Mouse (Mus musculus): Measurements from ENCODE around the gene Mylk3. TPM values are rescaled to one million over a fixed set of nuclear protein-coding genes. Genes with fewer than 3 reads are reported as not detected.

The Mylk3 gene
- polyA plus RNA-seq, 1 experiment from 2014 or later, result 2.6 TPM

- DNase-seq (ENCODE audit: low spot score), result peak; percentile 28
- Histone ChIP-seq H3K36me3 (replicated peaks) (no peaks in the 10 kb centered on the region), H3K9me3 (no peaks in the 10 kb centered on the region), H3K27me3 (replicated peaks; ENCODE audit: low read depth, poor library complexity, severe bottlenecking) (no peaks in the 10 kb centered on the region), H3K4me1 (peaks cover 25% of the 10 kb centered on the region), H3K4me3 (no peak overlapping the region), H3K27ac (replicated peaks) (peak overlapping the region; percentile 62; the same call in 1 of the 2 replicates)
- 36% methylated on average over 2 of the region's 2 CpGs for WGBS
Observed at GRCm38 (mm10) chr8:85379142-85379781, 6.9 kb downstream of the Mylk3 start.

- H3K27me3 ChIP-seq (replicated peaks; ENCODE audit: low read depth, poor library complexity, severe bottlenecking), result no peaks in the 10 kb centered on the region
- WGBS, result 66% methylated on average over 3 of the region's 3 CpGs
Observed at GRCm38 (mm10) chr8:85376516-85376915, 9.6 kb downstream of the Mylk3 start.

GRCm38 (mm10) chr8:85374286-85374685 lies 11.9 kb downstream of the Mylk3 start:
- H3K36me3 ChIP-seq (replicated peaks), result no peaks in the 10 kb centered on the region
- no peak overlapping the region for H3K4me3 ChIP-seq
- 63% methylated on average over 4 of the region's 4 CpGs for WGBS
- no peaks in the 10 kb centered on the region for H3K27me3 ChIP-seq (replicated peaks; ENCODE audit: low read depth, poor library complexity, severe bottlenecking)
- H3K4me1 ChIP-seq, result peaks cover 10% of the 10 kb centered on the region
- H3K9me3 ChIP-seq, result no peaks in the 10 kb centered on the region
- no peak overlapping the region for H3K27ac ChIP-seq (replicated peaks)
- no peak for DNase-seq (ENCODE audit: low spot score)

More at GRCm38 (mm10) chr8:85376516-85376915, 9.6 kb downstream of the Mylk3 start:
- H3K27ac ChIP-seq (replicated peaks), result no peak overlapping the region
- H3K4me3 ChIP-seq, result no peak overlapping the region
- peaks cover 25% of the 10 kb centered on the region for H3K4me1 ChIP-seq
- H3K9me3 ChIP-seq, result no peaks in the 10 kb centered on the region
- no peak for DNase-seq (ENCODE audit: low spot score)
- H3K36me3 ChIP-seq (replicated peaks), result no peaks in the 10 kb centered on the region

GRCm38 (mm10) chr8:85373435-85374039 lies 12.6 kb downstream of the Mylk3 start:
- Histone ChIP-seq H3K4me1 (peaks cover 2% of the 10 kb centered on the region; the same call in 1 of the 2 replicates), H3K4me3 (no peak overlapping the region), H3K27ac (replicated peaks) (no peak overlapping the region), H3K9me3 (no peaks in the 10 kb centered on the region), H3K27me3 (replicated peaks; ENCODE audit: low read depth, poor library complexity, severe bottlenecking) (no peaks in the 10 kb centered on the region), H3K36me3 (replicated peaks) (no peaks in the 10 kb centered on the region)
- WGBS, result 77% methylated on average over 5 of the region's 5 CpGs
- no peak for DNase-seq (ENCODE audit: low spot score)

- no peaks in the 10 kb centered on the region for H3K9me3 ChIP-seq
- no peak overlapping the region for H3K4me3 ChIP-seq
- H3K27me3 ChIP-seq (replicated peaks; ENCODE audit: low read depth, poor library complexity, severe bottlenecking), result no peaks in the 10 kb centered on the region
- H3K27ac ChIP-seq (replicated peaks), result no peak overlapping the region
- DNase-seq (ENCODE audit: low spot score), result no peak
- WGBS, result 90% methylated on average over 1 of the region's 1 CpGs
- no peaks in the 10 kb centered on the region for H3K36me3 ChIP-seq (replicated peaks)
- H3K4me1 ChIP-seq, result no peaks in the 10 kb centered on the region; the same call in 1 of the 2 replicates
Observed at GRCm38 (mm10) chr8:85372465-85372839, 13.7 kb downstream of the Mylk3 start.

GRCm38 (mm10) chr8:85371736-85372464 lies 14.2 kb downstream of the Mylk3 start:
- H3K9me3 ChIP-seq, result no peaks in the 10 kb centered on the region
- WGBS, result 83% methylated on average over 5 of the region's 5 CpGs
- H3K27ac ChIP-seq (replicated peaks), result no peak overlapping the region
- H3K27me3 ChIP-seq (replicated peaks; ENCODE audit: low read depth, poor library complexity, severe bottlenecking), result no peaks in the 10 kb centered on the region
- no peak for DNase-seq (ENCODE audit: low spot score)
- H3K36me3 ChIP-seq (replicated peaks), result no peaks in the 10 kb centered on the region
- peaks cover 4% of the 10 kb centered on the region for H3K4me1 ChIP-seq
- no peak overlapping the region for H3K4me3 ChIP-seq

GRCm38 (mm10) chr8:85365176-85365575 lies 21.0 kb downstream of the Mylk3 start:
- peak overlapping the region; percentile 84 for H3K27ac ChIP-seq (replicated peaks)
- 41% methylated on average over 6 of the region's 6 CpGs for WGBS
- peaks cover 27% of the 10 kb centered on the region for H3K4me1 ChIP-seq
- peak; percentile 60 for DNase-seq (ENCODE audit: low spot score)
- H3K9me3 ChIP-seq, result no peaks in the 10 kb centered on the region
- H3K36me3 ChIP-seq (replicated peaks), result no peaks in the 10 kb centered on the region
- H3K4me3 ChIP-seq, result no peak overlapping the region
- no peaks in the 10 kb centered on the region for H3K27me3 ChIP-seq (replicated peaks; ENCODE audit: low read depth, poor library complexity, severe bottlenecking)

- Histone ChIP-seq H3K27me3 (replicated peaks; ENCODE audit: low read depth, poor library complexity, severe bottlenecking) (no peaks in the 10 kb centered on the region), H3K4me3 (no peak overlapping the region), H3K9me3 (no peaks in the 10 kb centered on the region), H3K4me1 (peaks cover 27% of the 10 kb centered on the region), H3K36me3 (replicated peaks) (no peaks in the 10 kb centered on the region), H3K27ac (replicated peaks) (peak overlapping the region; percentile 84)
- WGBS, result 82% methylated on average over 11 of the region's 11 CpGs
- no peak for DNase-seq (ENCODE audit: low spot score)
Observed at GRCm38 (mm10) chr8:85364628-85365027, 21.5 kb downstream of the Mylk3 start.

GRCm38 (mm10) chr8:85363406-85363805 lies 22.7 kb downstream of the Mylk3 start:
- Histone ChIP-seq H3K27ac (replicated peaks) (no peak overlapping the region), H3K27me3 (replicated peaks; ENCODE audit: low read depth, poor library complexity, severe bottlenecking) (no peaks in the 10 kb centered on the region), H3K9me3 (no peaks in the 10 kb centered on the region), H3K36me3 (replicated peaks) (no peaks in the 10 kb centered on the region), H3K4me1 (peaks cover 27% of the 10 kb centered on the region), H3K4me3 (no peak overlapping the region)
- DNase-seq (ENCODE audit: low spot score), result no peak
- 84% methylated on average over 6 of the region's 6 CpGs for WGBS

GRCm38 (mm10) chr8:85362211-85362610 lies 23.9 kb downstream of the Mylk3 start:
- no peak overlapping the region for H3K4me3 ChIP-seq
- DNase-seq (ENCODE audit: low spot score), result no peak
- H3K4me1 ChIP-seq, result peaks cover 26% of the 10 kb centered on the region
- H3K36me3 ChIP-seq (replicated peaks), result no peaks in the 10 kb centered on the region
- WGBS, result 70% methylated on average over 4 of the region's 4 CpGs
- 0 out of 2 replicates have a peak overlapping the region, but pooled peaks have one; percentile 1 for H3K27ac ChIP-seq (replicated peaks)
- no peaks in the 10 kb centered on the region for H3K9me3 ChIP-seq
- H3K27me3 ChIP-seq (replicated peaks; ENCODE audit: low read depth, poor library complexity, severe bottlenecking), result no peaks in the 10 kb centered on the region

GRCm38 (mm10) chr8:85353287-85353686 lies 32.9 kb downstream of the Mylk3 start:
- WGBS, result 75% methylated on average over 4 of the region's 4 CpGs
- Histone ChIP-seq H3K27ac (replicated peaks) (no peak overlapping the region), H3K4me1 (no peaks in the 10 kb centered on the region)

GRCm38 (mm10) chr8:85339871-85340573 lies 46.1 kb downstream of the Mylk3 start:
- Histone ChIP-seq H3K36me3 (replicated peaks) (no peaks in the 10 kb centered on the region), H3K27ac (replicated peaks) (peak overlapping the region; percentile 27; the same call in 1 of the 2 replicates), H3K9me3 (no peaks in the 10 kb centered on the region), H3K4me1 (peaks cover 11% of the 10 kb centered on the region), H3K27me3 (replicated peaks; ENCODE audit: low read depth, poor library complexity, severe bottlenecking) (no peaks in the 10 kb centered on the region), H3K4me3 (no peak overlapping the region)
- peak; percentile 8 for DNase-seq (ENCODE audit: low spot score)
- WGBS, result 76% methylated on average over 5 of the region's 5 CpGs

More at GRCm38 (mm10) chr8:85353287-85353686, 32.9 kb downstream of the Mylk3 start:
- DNase-seq (ENCODE audit: low spot score), result no peak
- Histone ChIP-seq H3K4me3 (no peak overlapping the region), H3K9me3 (no peaks in the 10 kb centered on the region), H3K27me3 (replicated peaks; ENCODE audit: low read depth, poor library complexity, severe bottlenecking) (no peaks in the 10 kb centered on the region), H3K36me3 (replicated peaks) (no peaks in the 10 kb centered on the region)
